Mouse (Mus musculus) brain, embryonic 14.5 days (tissue): ENCODE measurements around the gene Nfkbiz.

Experiments
- CTCF ChIP-seq: fragments of 200-500 bp; IDR thresholded peaks from 2 replicates; pipeline ENCODE4 v1.5.1; 2012; ENCODE audit warnings: inconsistent platforms, mild to moderate bottlenecking, moderate library complexity, borderline replicate concordance; ENCODE audit not compliant: insufficient read depth, insufficient read length; ENCODE audit errors: extremely low read depth
- POLR2A ChIP-seq: fragments of 200-500 bp; IDR thresholded peaks from 2 replicates; pipeline ENCODE4 v1.6.1; 2012; ENCODE audit warnings: mild to moderate bottlenecking, inconsistent platforms, borderline replicate concordance; ENCODE audit not compliant: poor library complexity, insufficient read depth, insufficient read length, severe bottlenecking; ENCODE audit errors: extremely low read depth

DNA sequence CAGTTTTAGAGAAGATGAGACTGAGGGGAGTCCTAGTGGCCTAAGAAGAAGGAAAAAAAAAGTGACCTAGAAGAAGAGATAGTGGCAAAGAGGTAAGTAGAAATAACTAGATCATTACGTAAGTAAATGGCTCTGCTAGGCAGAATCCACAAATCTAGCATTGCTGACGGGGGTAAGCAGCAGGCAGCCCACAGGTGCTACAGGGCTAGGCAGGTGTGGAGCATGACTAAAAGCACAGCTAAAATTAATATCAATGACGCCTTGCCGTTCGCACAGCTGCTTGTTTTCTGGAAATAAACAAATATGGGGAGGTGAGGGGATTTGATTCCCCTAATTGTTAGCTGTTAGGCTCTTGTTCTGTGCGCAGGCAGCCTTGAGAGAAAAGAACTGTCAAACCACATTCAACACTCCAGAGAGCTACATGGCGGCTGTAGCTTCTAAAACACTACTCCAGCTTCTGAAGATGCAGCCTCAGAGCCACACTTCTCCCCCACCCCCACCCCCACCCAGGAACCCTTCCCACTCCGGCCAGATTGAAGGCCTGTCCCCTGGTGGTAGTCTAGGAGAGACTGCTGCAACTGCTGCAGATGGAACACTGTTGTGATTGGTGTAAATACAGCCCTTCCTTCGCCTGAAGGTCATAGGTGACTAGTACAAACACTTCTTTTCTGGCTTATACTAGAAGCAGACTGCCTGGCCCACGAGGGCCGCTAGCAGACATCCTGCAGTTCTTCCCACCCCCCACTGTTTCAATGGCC, 15.1 kb downstream of the Nfkbiz start:
- TF ChIP-seq CTCF: no peak; the same call in 1 of the 2 replicates
- no peak for TF ChIP-seq POLR2A
